Mouse (Mus musculus) heart, postnatal 0 days (tissue): ENCODE results near the gene Jmjd7. TPM values are rescaled to one million over a fixed set of nuclear protein-coding genes. Genes with fewer than 3 reads are reported as not detected.

Experiments
- ATAC-seq: fragments of 200-750 bp; cut with Nextera tagmentation; 2 replicates; pipeline ENCODE4 v1.8.0; 2017; ENCODE audit warnings: low read depth, moderate number of reproducible peaks, moderate library complexity; ENCODE audit not compliant: insufficient read depth
- DNase-seq: peaks from one replicate; pipeline ENCODE4 v3.0.0-alpha.2; 2016; ENCODE audit warnings: low spot score
- H3K27ac ChIP-seq: fragments of 300-500 bp; sonication (generic); 2 replicates; pipeline ENCODE4 v1.5.1; 2014; ENCODE audit warnings: low read depth, mild to moderate bottlenecking
- H3K27me3 ChIP-seq: fragments of 300-500 bp; sonication (generic); 2 replicates; pipeline ENCODE4 v1.6.1; 2014; ENCODE audit warnings: low read length, mixed read lengths; ENCODE audit not compliant: control insufficient read depth, insufficient read depth
- H3K36me3 ChIP-seq: fragments of 300-500 bp; sonication (generic); replicated peaks from 2 replicates; pipeline ENCODE4 v1.6.1; 2014; ENCODE audit warnings: low read length, mixed read lengths; ENCODE audit not compliant: control insufficient read depth, insufficient read depth
- H3K4me1 ChIP-seq: fragments of 300-500 bp; sonication (generic); 2 replicates; pipeline ENCODE4 v1.6.1; 2014; ENCODE audit warnings: antibody characterized with exemption; ENCODE audit not compliant: control insufficient read depth, insufficient read depth
- H3K4me2 ChIP-seq: fragments of 300-500 bp; sonication (generic); 2 replicates; pipeline ENCODE4 v1.6.1; 2014; ENCODE audit warnings: low read depth, mild to moderate bottlenecking, low read length, moderate library complexity
- H3K4me3 ChIP-seq: fragments of 300-500 bp; sonication (generic); 2 replicates; pipeline ENCODE4 v1.5.1; 2014; ENCODE audit warnings: low read depth, low read length
- H3K9ac ChIP-seq: fragments of 300-500 bp; sonication (generic); replicated peaks from 2 replicates; pipeline ENCODE4 v1.6.1; 2014; ENCODE audit warnings: low read depth, low read length, mixed read lengths
- H3K9me3 ChIP-seq: fragments of 300-500 bp; sonication (generic); replicated peaks from 2 replicates; pipeline ENCODE4 v1.6.1; 2016; ENCODE audit warnings: low read length; ENCODE audit not compliant: control insufficient read depth
- CTCF ChIP-seq: IDR thresholded peaks from 2 replicates; pipeline ENCODE4 v1.5.1; 2016; ENCODE audit warnings: antibody characterized with exemption, control low read depth, low read depth
- EP300 ChIP-seq: IDR thresholded peaks from 2 replicates; pipeline ENCODE4 v1.6.1; 2016; ENCODE audit warnings: antibody characterized with exemption, low read depth
- WGBS: fragments of 180-500 bp; shearing (Covaris S2); extraction: QIAGEN DNeasy Blood & Tissue Kit; methylation state at CpG from one replicate; pipeline ENCODE4 v1.1.7; 2014; 5-methylcytosine and 5-hydroxymethylcytosine counted together
- polyA plus RNA-seq: library from polyadenylated mRNA; unstranded; fragments of >200 nt; fragmentation: Nextera tagmentation; extraction: Ambion mirVana; gene quantifications from 2 replicates; pipeline ENCODE4 v1.2.1, GENCODE M21; 2015
- total RNA-seq: library from RNA; depleted of rRNA; stranded (reverse); fragments of >200 nt; gene quantifications from 2 replicates; pipeline ENCODE4 v1.2.3, GENCODE M21; 2014; ENCODE audit warnings: low replicate concordance

Gene Jmjd7
- total and polyA plus RNA-seq, 2 experiments from 2014 or later, result 14.1 to 20.3 TPM

GRCm38 (mm10) chr2:120003970-120004369 lies 23.3 kb upstream of the Jmjd7 start:
- no peaks in the 10 kb centered on the region for H3K27me3 ChIP-seq
- 80% methylated on average over 2 of the region's 2 CpGs for WGBS

GRCm38 (mm10) chr2:120006696-120007095 lies 20.6 kb upstream of the Jmjd7 start:
- no peak for ATAC-seq

More at GRCm38 (mm10) chr2:120003970-120004369, 23.3 kb upstream of the Jmjd7 start:
- ATAC-seq, result no peak
- Histone ChIP-seq H3K4me2 (no peak overlapping the region), H3K36me3 (peaks cover 6% of the 10 kb centered on the region; the same call in 1 of the 2 replicates), H3K4me1 (peaks cover 10% of the 10 kb centered on the region), H3K9ac (no peak overlapping the region), H3K9me3 (no peaks in the 10 kb centered on the region), H3K4me3 (no peak overlapping the region), H3K27ac (no peak overlapping the region)
- DNase-seq, result no peak
- TF ChIP-seq EP300 (no peak), CTCF (no peak)

GRCm38 (mm10) chr2:120007680-120008210 lies 19.5 kb upstream of the Jmjd7 start:
- Histone ChIP-seq H3K27me3 (no peaks in the 10 kb centered on the region), H3K4me1 (no peaks in the 10 kb centered on the region), H3K9ac (no peak overlapping the region), H3K4me2 (no peak overlapping the region), H3K36me3 (no peaks in the 10 kb centered on the region), H3K4me3 (no peak overlapping the region), H3K9me3 (no peaks in the 10 kb centered on the region), H3K27ac (no peak overlapping the region)
- 74% methylated on average over 4 of the region's 4 CpGs for WGBS
- ATAC-seq, result no peak
- no peak for DNase-seq
- TF ChIP-seq CTCF (no peak), EP300 (no peak)

More at GRCm38 (mm10) chr2:120006696-120007095, 20.6 kb upstream of the Jmjd7 start:
- Histone ChIP-seq H3K4me1 (no peaks in the 10 kb centered on the region), H3K9me3 (no peaks in the 10 kb centered on the region), H3K9ac (no peak overlapping the region), H3K4me2 (no peak overlapping the region), H3K27ac (no peak overlapping the region), H3K4me3 (no peak overlapping the region), H3K27me3 (no peaks in the 10 kb centered on the region), H3K36me3 (no peaks in the 10 kb centered on the region)
- 92% methylated on average over 7 of the region's 7 CpGs for WGBS
- TF ChIP-seq CTCF, result no peak
- no peak for TF ChIP-seq EP300
- DNase-seq, result no peak

GRCm38 (mm10) chr2:120008672-120009071 lies 18.6 kb upstream of the Jmjd7 start:
- Histone ChIP-seq H3K9ac (no peak overlapping the region), H3K4me3 (no peak overlapping the region), H3K4me2 (no peak overlapping the region), H3K9me3 (no peaks in the 10 kb centered on the region), H3K27me3 (no peaks in the 10 kb centered on the region), H3K36me3 (peaks cover 7% of the 10 kb centered on the region; the same call in 1 of the 2 replicates), H3K27ac (no peak overlapping the region), H3K4me1 (no peaks in the 10 kb centered on the region)
- ATAC-seq (no peak), DNase-seq (peak; percentile 46)
- WGBS, result 47% methylated on average over 4 of the region's 4 CpGs
- no peak for TF ChIP-seq CTCF
- no peak for TF ChIP-seq EP300

- ATAC-seq (peak; percentile 75), DNase-seq (peak; percentile 70)
- Histone ChIP-seq H3K27me3 (no peaks in the 10 kb centered on the region), H3K4me1 (no peaks in the 10 kb centered on the region), H3K27ac (no peak overlapping the region), H3K36me3 (peaks cover 22% of the 10 kb centered on the region), H3K9me3 (no peaks in the 10 kb centered on the region), H3K4me2 (no peak overlapping the region), H3K9ac (no peak overlapping the region), H3K4me3 (no peak overlapping the region)
- WGBS, result 68% methylated on average over 8 of the region's 8 CpGs
- TF ChIP-seq EP300 (no peak), CTCF (peak; percentile 79)
Observed at GRCm38 (mm10) chr2:120011462-120012200, 15.7 kb upstream of the Jmjd7 start.

- no peaks in the 10 kb centered on the region for H3K9me3 ChIP-seq
- no peak overlapping the region for H3K4me3 ChIP-seq
- no peak overlapping the region for H3K4me2 ChIP-seq
- H3K36me3 ChIP-seq, result peaks cover 35% of the 10 kb centered on the region
- DNase-seq, result no peak
- no peak overlapping the region for H3K27ac ChIP-seq
- no peak for ATAC-seq
- H3K9ac ChIP-seq, result no peak overlapping the region
- no peaks in the 10 kb centered on the region for H3K27me3 ChIP-seq
- TF ChIP-seq EP300, result no peak
- H3K4me1 ChIP-seq, result no peaks in the 10 kb centered on the region
- 51% methylated on average over 13 of the region's 13 CpGs for WGBS
Observed at GRCm38 (mm10) chr2:120012924-120013323, 14.4 kb upstream of the Jmjd7 start.
